Mouse (Mus musculus): Measurements from ENCODE around the gene Hist1h2ah. TPM values are rescaled to one million over a fixed set of nuclear protein-coding genes. Genes with fewer than 3 reads are reported as not detected.

Hist1h2ah gene
- total and polyA plus RNA-seq, 3 experiments: 3.7 to 1,284 TPM; not detected in 1

- H3K27ac ChIP-seq (ENCODE audit: control insufficient read depth, low read depth, low read length): no peak overlapping the region
- H3K27me3 ChIP-seq (ENCODE audit: control insufficient read depth in 1 of 2, insufficient read depth in 2 of 2, low read length in 2 of 2): peaks cover 2 to 6% of the 10 kb centered on the region in 2 experiments; a peak in 3 of 4 replicates
- H3K36me3 ChIP-seq (ENCODE audit: control insufficient read depth in 1 of 2, insufficient read depth in 2 of 2, low read length in 2 of 2): peaks cover 0 to 11% of the 10 kb centered on the region in 2 experiments; a peak in 2 of 4 replicates
- peak; percentile 99 for TF ChIP-seq TBP (IDR thresholded peaks at IDR 0.05; ENCODE audit: low read depth, low read length)
- no peak for TF ChIP-seq MAZ (IDR thresholded peaks at IDR 0.05; ENCODE audit: low read depth, low read length)
- peak; percentile 67; the same call in 1 of the 2 replicates for TF ChIP-seq MAFK (IDR thresholded peaks at IDR 0.05; ENCODE audit: borderline replicate concordance, low read depth, low read length)
- H3K4me3 ChIP-seq (ENCODE audit: control insufficient read depth in 1 of 2, insufficient read depth in 1 of 2, low read depth in 2 of 2, low read length in 2 of 2): peak overlapping the region; percentile 57 to 72
- peak; percentile 83 for DNase-seq (ENCODE audit: low read depth, low spot score)
- H3K9me3 ChIP-seq (replicated peaks; ENCODE audit: insufficient read depth, low read length): no peaks in the 10 kb centered on the region
- no peaks in the 10 kb centered on the region for H3K79me2 ChIP-seq (ENCODE audit: control insufficient read depth, insufficient read depth, low read length, poor library complexity)
- H3K9ac ChIP-seq (ENCODE audit: control insufficient read depth, low read depth, low read length, poor library complexity, severe bottlenecking): peak overlapping the region; percentile 44
- H3K4me1 ChIP-seq (ENCODE audit: control insufficient read depth in 1 of 2, insufficient read depth in 2 of 2, low read length in 2 of 2): peaks cover 0 to 12% of the 10 kb centered on the region in 2 experiments; a peak in 1 of 4 replicates
Measured at GRCm38 (mm10) chr13:21996101-21996839, 39.1 kb downstream of the Hist1h2ah start.

- Histone ChIP-seq H3K9ac (ENCODE audit: control insufficient read depth, low read depth, low read length, poor library complexity, severe bottlenecking) (peak overlapping the region; percentile 57), H3K4me1 (ENCODE audit: control insufficient read depth in 1 of 2, insufficient read depth in 2 of 2, low read length in 2 of 2) (peaks cover 0 to 9% of the 10 kb centered on the region in 2 experiments; a peak in 1 of 4 replicates), H3K27ac (ENCODE audit: control insufficient read depth, low read depth, low read length) (no peak overlapping the region), H3K36me3 (ENCODE audit: control insufficient read depth in 1 of 2, insufficient read depth in 2 of 2, low read length in 2 of 2) (peaks cover 0 to 11% of the 10 kb centered on the region in 2 experiments; a peak in 2 of 4 replicates), H3K4me3 (ENCODE audit: control insufficient read depth in 1 of 2, insufficient read depth in 1 of 2, low read depth in 2 of 2, low read length in 2 of 2) (peak overlapping the region; percentile 57 to 72), H3K27me3 (ENCODE audit: control insufficient read depth in 1 of 2, insufficient read depth in 2 of 2, low read length in 2 of 2) (peaks cover 2 to 6% of the 10 kb centered on the region in 2 experiments; a peak in 3 of 4 replicates), H3K79me2 (ENCODE audit: control insufficient read depth, insufficient read depth, low read length, poor library complexity) (no peaks in the 10 kb centered on the region), H3K9me3 (replicated peaks; ENCODE audit: insufficient read depth, low read length) (no peaks in the 10 kb centered on the region)
- peak; percentile 75 for DNase-seq (ENCODE audit: low read depth, low spot score)
- TF ChIP-seq GATA1 (IDR thresholded peaks at IDR 0.05; ENCODE audit: low read depth, low read length) (no peak), UBTF (IDR thresholded peaks at IDR 0.05; ENCODE audit: borderline replicate concordance, insufficient read depth, low read depth, low read length) (no peak), TCF12 (IDR thresholded peaks at IDR 0.05; ENCODE audit: low read depth, low read length) (no peak), MAFK (IDR thresholded peaks at IDR 0.05; ENCODE audit: borderline replicate concordance, low read depth, low read length) (no peak), USF2 (IDR thresholded peaks at IDR 0.05; ENCODE audit: borderline replicate concordance in 1 of 2, insufficient read depth in 1 of 2, low read depth in 1 of 2, low read length in 2 of 2) (no peak), HCFC1 (IDR thresholded peaks at IDR 0.05; ENCODE audit: low read depth, low read length) (no peak), JUND (IDR thresholded peaks at IDR 0.05; ENCODE audit: low read depth, low read length) (no peak), USF1 (IDR thresholded peaks at IDR 0.05; ENCODE audit: low read depth, low read length) (no peak), TAL1 (IDR thresholded peaks at IDR 0.05; ENCODE audit: low read length) (no peak), ELF1 (IDR thresholded peaks at IDR 0.05; ENCODE audit: low read depth, low read length) (no peak), MYB (IDR thresholded peaks at IDR 0.05; ENCODE audit: low read depth, low read length) (no peak), MEF2A (IDR thresholded peaks at IDR 0.05; ENCODE audit: extremely low read depth, insufficient replicate concordance, low read depth, low read length, poor library complexity, severe bottlenecking) (no peak), CTCF (IDR thresholded peaks at IDR 0.05 in 2 of 3, conservative IDR thresholded peaks at IDR 0.05 in 1 of 3; ENCODE audit: control insufficient read depth in 1 of 3, insufficient read depth in 1 of 3, low read depth in 2 of 3, low read length in 3 of 3, poor library complexity in 1 of 3, severe bottlenecking in 1 of 3) (peak in 1 of 3 experiments; percentile 23; a peak in 3 of 6 replicates), ZMIZ1 (IDR thresholded peaks at IDR 0.05; ENCODE audit: low read depth, low read length) (no peak), MYC (IDR thresholded peaks at IDR 0.05; ENCODE audit: low read depth, low read length) (no peak), ZNF384 (IDR thresholded peaks at IDR 0.05; ENCODE audit: low read depth, low read length) (peak; percentile 72), CHD1 (IDR thresholded peaks at IDR 0.05; ENCODE audit: low read depth, low read length) (no peak), CHD2 (IDR thresholded peaks at IDR 0.05; ENCODE audit: low read length) (no peak), TBP (IDR thresholded peaks at IDR 0.05; ENCODE audit: low read depth, low read length) (0 out of 2 replicates have a peak, but pooled peaks have one; percentile 13), E2F4 (IDR thresholded peaks at IDR 0.05; ENCODE audit: borderline replicate concordance, low read depth, low read length) (no peak), NELFE (IDR thresholded peaks at IDR 0.05; ENCODE audit: low read depth, low read length) (no peak), SMC3 (IDR thresholded peaks at IDR 0.05; ENCODE audit: low read depth, low read length) (no peak), ETS1 (IDR thresholded peaks at IDR 0.05; ENCODE audit: low read depth, low read length) (0 out of 2 replicates have a peak, but pooled peaks have one; percentile 41), POLR2A (IDR thresholded peaks at IDR 0.05; ENCODE audit: control insufficient read depth in 1 of 2, insufficient read depth in 1 of 2, low read depth in 1 of 2, low read length in 2 of 2, poor library complexity in 1 of 2) (no peak), GABPA (IDR thresholded peaks at IDR 0.05; ENCODE audit: low read depth, low read length) (no peak), SIN3A (IDR thresholded peaks at IDR 0.05; ENCODE audit: low read length) (no peak), KAT2A (conservative IDR thresholded peaks at IDR 0.05; ENCODE audit: low read depth, low read length) (no peak)
Measured at GRCm38 (mm10) chr13:21995331-21995914, 39.9 kb downstream of the Hist1h2ah start.
